Mouse (Mus musculus): ENCODE measurements at regions not wholly inside any gene's neighbourhood (a gene's known extent, or its start where the extent isn't known, plus 50 kb on each side); places are given as distances from the start of the nearest gene placed in this dataset.

DNA sequence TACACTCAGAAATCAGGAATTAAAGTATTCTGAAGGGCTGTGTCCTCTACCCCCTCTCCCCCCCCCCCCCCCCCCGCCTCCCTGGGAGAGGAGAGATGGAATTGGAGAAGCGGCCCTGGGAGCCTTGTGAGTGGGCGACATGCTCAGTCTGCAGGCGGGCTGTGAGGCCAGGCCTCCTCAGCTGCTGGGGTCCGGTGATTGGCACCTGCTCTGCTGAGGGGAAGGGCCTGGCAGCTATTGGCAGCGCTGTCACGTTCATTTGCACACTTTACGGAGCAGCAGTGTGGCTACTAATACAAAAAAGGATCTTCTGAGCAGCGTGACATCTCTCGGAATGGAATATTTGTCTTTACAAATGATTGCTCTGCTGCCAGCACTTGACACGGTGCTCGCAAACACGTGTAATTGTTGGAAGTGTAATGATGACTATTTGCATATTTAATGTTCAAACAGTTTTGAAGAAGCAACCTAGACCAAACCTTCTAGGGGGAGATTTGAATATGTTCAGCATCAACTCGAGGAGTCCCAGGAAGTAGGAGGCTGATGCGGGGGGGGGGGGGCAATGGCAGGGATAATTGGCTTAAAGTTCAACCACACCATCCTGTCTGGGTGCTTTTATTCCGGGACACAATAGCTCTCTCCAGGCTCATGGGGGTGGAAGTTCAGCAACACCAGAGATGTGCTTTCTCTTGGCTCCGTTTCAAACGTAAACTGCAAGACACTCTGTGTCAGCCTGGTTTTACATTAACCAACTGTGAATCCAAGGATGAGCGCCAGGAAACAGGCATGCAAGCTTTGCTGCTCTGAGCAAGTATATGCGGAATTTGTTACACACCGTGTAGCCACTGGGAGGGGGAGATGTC is 352.5 kb downstream of the Tmem182 start:
- 67% methylated on average over 20 of the region's 21 CpGs for WGBS
- no peaks in the 10 kb centered on the region for H3K36me3 ChIP-seq (replicated peaks; ENCODE audit: control insufficient read depth, insufficient read depth, low read length)
- H3K4me2 ChIP-seq (ENCODE audit: low read depth, low read length): no peak overlapping the region
- TF ChIP-seq EP300 (IDR thresholded peaks at IDR 0.05; ENCODE audit: low read depth) (no peak), CTCF (IDR thresholded peaks at IDR 0.05; ENCODE audit: low read depth) (no peak)
- no peak for DNase-seq (ENCODE audit: low spot score)
- H3K9ac ChIP-seq (replicated peaks; ENCODE audit: low read depth, low read length): no peak overlapping the region
- no peaks in the 10 kb centered on the region for H3K9me3 ChIP-seq (replicated peaks; ENCODE audit: control insufficient read depth, low read length)
- no peak overlapping the region for H3K4me3 ChIP-seq (ENCODE audit: low read depth, low read length)
- H3K27ac ChIP-seq (ENCODE audit: low read depth): no peak overlapping the region
- no peak for ATAC-seq (ENCODE audit: insufficient read depth, low read depth)
- no peaks in the 10 kb centered on the region for H3K4me1 ChIP-seq (ENCODE audit: control insufficient read depth, insufficient read depth)
- H3K27me3 ChIP-seq (ENCODE audit: control insufficient read depth, insufficient read depth, low read length): no peaks in the 10 kb centered on the region

DNA sequence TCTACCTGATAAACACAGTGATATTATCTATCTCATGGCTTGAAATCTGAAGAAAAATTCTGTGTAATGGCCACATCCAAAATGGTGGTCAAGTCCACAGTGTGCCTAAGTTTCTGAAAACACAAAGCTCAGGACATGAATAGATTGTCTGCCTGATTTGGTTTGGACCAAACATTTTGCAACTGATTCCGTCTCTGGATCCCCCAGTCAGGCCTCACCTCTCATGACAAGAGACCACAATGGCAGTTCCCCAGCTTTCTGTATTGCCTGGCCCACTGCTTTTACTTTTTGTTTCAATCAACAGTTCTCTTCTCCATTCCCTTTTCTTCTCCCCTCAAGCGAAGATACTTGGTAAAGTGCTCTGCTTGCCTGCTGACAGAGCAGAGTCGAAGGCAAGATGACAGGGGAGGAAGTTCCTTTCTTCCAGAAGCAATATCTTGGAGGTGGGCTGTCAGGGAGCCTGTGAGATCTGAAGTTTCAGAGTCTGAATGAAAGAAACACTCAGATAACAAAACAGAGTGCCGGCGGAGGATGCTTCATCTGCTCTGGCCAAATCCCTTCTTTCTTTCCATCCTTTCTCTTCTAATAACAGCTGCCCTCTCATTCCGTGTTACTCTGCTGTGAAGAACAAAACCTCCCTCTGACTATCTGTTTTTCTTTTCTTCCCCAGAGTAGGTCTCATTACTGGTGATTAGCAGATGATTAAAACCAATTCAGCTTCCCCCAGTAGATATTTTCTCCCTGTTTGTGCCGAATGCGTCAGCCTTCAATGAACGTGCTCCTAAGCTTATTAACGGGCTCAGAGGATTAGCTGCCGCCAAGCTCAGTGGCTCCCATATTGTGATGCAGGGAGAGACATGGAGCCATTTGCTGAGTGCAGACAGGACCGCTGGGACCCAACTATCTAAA is 360.7 kb downstream of the Tmem182 start:
- TF ChIP-seq EP300 (IDR thresholded peaks at IDR 0.05; ENCODE audit: low read depth): no peak
- TF ChIP-seq CTCF (IDR thresholded peaks at IDR 0.05; ENCODE audit: low read depth): no peak

DNA sequence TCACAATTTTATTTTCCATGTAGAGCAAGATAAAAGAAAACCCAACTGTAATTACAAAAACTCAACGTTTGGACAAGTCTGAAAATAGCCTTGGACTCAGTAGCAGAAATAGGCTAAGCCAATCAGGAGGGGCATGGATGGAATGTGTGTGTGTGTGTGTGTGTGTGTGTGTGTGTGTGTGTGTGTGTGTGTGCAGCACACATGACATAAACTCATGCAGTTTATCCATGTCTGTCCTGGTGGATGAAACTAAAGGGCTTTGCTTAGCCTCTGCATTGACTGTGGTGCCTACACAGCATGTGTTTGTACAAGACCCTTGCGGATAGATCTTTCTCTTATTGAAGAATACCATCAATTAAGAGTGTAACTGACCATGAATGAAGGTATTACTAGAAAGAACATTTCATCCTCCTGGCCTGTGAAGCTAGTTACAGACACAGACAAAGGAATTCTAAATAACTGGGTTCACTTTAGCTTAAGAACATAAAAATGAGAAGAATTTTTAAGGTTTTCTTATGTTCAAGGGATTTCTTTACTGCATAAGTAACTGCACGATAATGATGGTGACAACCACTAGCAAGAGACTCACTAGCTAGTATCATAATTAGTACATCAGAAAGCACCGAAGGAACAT is 361.5 kb downstream of the Tmem182 start:
- no peak for DNase-seq (ENCODE audit: low spot score)
- H3K4me3 ChIP-seq (ENCODE audit: low read depth, low read length): no peak overlapping the region
- 69% methylated on average over 4 of the region's 4 CpGs for WGBS

More for the DNA sequence above, 360.7 kb downstream of the Tmem182 start:
- Histone ChIP-seq H3K9me3 (replicated peaks; ENCODE audit: control insufficient read depth, low read length) (0 out of 2 replicates have a peak, but pooled peaks cover 4% of the 10 kb centered on the region), H3K4me3 (ENCODE audit: low read depth, low read length) (no peak overlapping the region), H3K27me3 (ENCODE audit: control insufficient read depth, insufficient read depth, low read length) (no peaks in the 10 kb centered on the region), H3K27ac (ENCODE audit: low read depth) (no peak overlapping the region), H3K4me2 (ENCODE audit: low read depth, low read length) (no peak overlapping the region), H3K9ac (replicated peaks; ENCODE audit: low read depth, low read length) (no peak overlapping the region), H3K36me3 (replicated peaks; ENCODE audit: control insufficient read depth, insufficient read depth, low read length) (no peaks in the 10 kb centered on the region), H3K4me1 (ENCODE audit: control insufficient read depth, insufficient read depth) (no peaks in the 10 kb centered on the region)
- WGBS: 35% methylated on average over 12 of the region's 12 CpGs
- DNase-seq (ENCODE audit: low spot score): no peak
- ATAC-seq (ENCODE audit: insufficient read depth, low read depth): no peak

GRCm38 (mm10) chr1:41186991-41187390 is 381.6 kb downstream of the Tmem182 start:
- no peaks in the 10 kb centered on the region for H3K27me3 ChIP-seq (ENCODE audit: control insufficient read depth, insufficient read depth, low read length)
- TF ChIP-seq EP300 (IDR thresholded peaks at IDR 0.05; ENCODE audit: low read depth) (no peak), CTCF (IDR thresholded peaks at IDR 0.05; ENCODE audit: low read depth) (no peak)
- H3K9ac ChIP-seq (replicated peaks; ENCODE audit: low read depth, low read length): no peak overlapping the region
- no peaks in the 10 kb centered on the region for H3K36me3 ChIP-seq (replicated peaks; ENCODE audit: control insufficient read depth, insufficient read depth, low read length)
- no peak for DNase-seq (ENCODE audit: low spot score)
- 50% methylated on average over 6 of the region's 6 CpGs for WGBS
- no peak overlapping the region for H3K4me3 ChIP-seq (ENCODE audit: low read depth, low read length)
- no peaks in the 10 kb centered on the region for H3K9me3 ChIP-seq (replicated peaks; ENCODE audit: control insufficient read depth, low read length)
- no peak overlapping the region for H3K27ac ChIP-seq (ENCODE audit: low read depth)
- no peak for ATAC-seq (ENCODE audit: insufficient read depth, low read depth)
- H3K4me2 ChIP-seq (ENCODE audit: low read depth, low read length): no peak overlapping the region
- H3K4me1 ChIP-seq (ENCODE audit: control insufficient read depth, insufficient read depth): no peaks in the 10 kb centered on the region

More for the DNA sequence above, 361.5 kb downstream of the Tmem182 start:
- Histone ChIP-seq H3K9ac (replicated peaks; ENCODE audit: low read depth, low read length) (no peak overlapping the region), H3K36me3 (replicated peaks; ENCODE audit: control insufficient read depth, insufficient read depth, low read length) (no peaks in the 10 kb centered on the region), H3K27me3 (ENCODE audit: control insufficient read depth, insufficient read depth, low read length) (no peaks in the 10 kb centered on the region), H3K4me1 (ENCODE audit: control insufficient read depth, insufficient read depth) (no peaks in the 10 kb centered on the region), H3K9me3 (replicated peaks; ENCODE audit: control insufficient read depth, low read length) (0 out of 2 replicates have a peak, but pooled peaks cover 4% of the 10 kb centered on the region), H3K4me2 (ENCODE audit: low read depth, low read length) (no peak overlapping the region), H3K27ac (ENCODE audit: low read depth) (no peak overlapping the region)
- no peak for TF ChIP-seq CTCF (IDR thresholded peaks at IDR 0.05; ENCODE audit: low read depth)
- TF ChIP-seq EP300 (IDR thresholded peaks at IDR 0.05; ENCODE audit: low read depth): no peak
- no peak for ATAC-seq (ENCODE audit: insufficient read depth, low read depth)

- H3K27me3 ChIP-seq (ENCODE audit: control insufficient read depth, insufficient read depth, low read length): no peaks in the 10 kb centered on the region
- WGBS: 60% methylated on average over 2 of the region's 2 CpGs
Measured at GRCm38 (mm10) chr1:41212876-41213275, 407.5 kb downstream of the Tmem182 start.

More at GRCm38 (mm10) chr1:41212876-41213275, 407.5 kb downstream of the Tmem182 start:
- TF ChIP-seq CTCF (IDR thresholded peaks at IDR 0.05; ENCODE audit: low read depth) (no peak), EP300 (IDR thresholded peaks at IDR 0.05; ENCODE audit: low read depth) (no peak)
- H3K27ac ChIP-seq (ENCODE audit: low read depth): no peak overlapping the region
- no peak overlapping the region for H3K4me3 ChIP-seq (ENCODE audit: low read depth, low read length)
- H3K36me3 ChIP-seq (replicated peaks; ENCODE audit: control insufficient read depth, insufficient read depth, low read length): no peaks in the 10 kb centered on the region
- H3K9ac ChIP-seq (replicated peaks; ENCODE audit: low read depth, low read length): no peak overlapping the region
- no peak overlapping the region for H3K4me2 ChIP-seq (ENCODE audit: low read depth, low read length)
- no peaks in the 10 kb centered on the region for H3K4me1 ChIP-seq (ENCODE audit: control insufficient read depth, insufficient read depth)
- no peaks in the 10 kb centered on the region for H3K9me3 ChIP-seq (replicated peaks; ENCODE audit: control insufficient read depth, low read length)
- DNase-seq (ENCODE audit: low spot score) (no peak), ATAC-seq (ENCODE audit: insufficient read depth, low read depth) (no peak)

Measured in heart, postnatal 0 days (tissue).